Mouse (Mus musculus) adipocyte (in vitro differentiated cells): ENCODE measurements around the gene D16Ertd472e.

Experiments used
- DNase-seq: peaks from one replicate; pipeline ENCODE4 v3.0.0-alpha.2; 2016; ENCODE audit warnings: low spot score

The D16Ertd472e gene

DNA sequence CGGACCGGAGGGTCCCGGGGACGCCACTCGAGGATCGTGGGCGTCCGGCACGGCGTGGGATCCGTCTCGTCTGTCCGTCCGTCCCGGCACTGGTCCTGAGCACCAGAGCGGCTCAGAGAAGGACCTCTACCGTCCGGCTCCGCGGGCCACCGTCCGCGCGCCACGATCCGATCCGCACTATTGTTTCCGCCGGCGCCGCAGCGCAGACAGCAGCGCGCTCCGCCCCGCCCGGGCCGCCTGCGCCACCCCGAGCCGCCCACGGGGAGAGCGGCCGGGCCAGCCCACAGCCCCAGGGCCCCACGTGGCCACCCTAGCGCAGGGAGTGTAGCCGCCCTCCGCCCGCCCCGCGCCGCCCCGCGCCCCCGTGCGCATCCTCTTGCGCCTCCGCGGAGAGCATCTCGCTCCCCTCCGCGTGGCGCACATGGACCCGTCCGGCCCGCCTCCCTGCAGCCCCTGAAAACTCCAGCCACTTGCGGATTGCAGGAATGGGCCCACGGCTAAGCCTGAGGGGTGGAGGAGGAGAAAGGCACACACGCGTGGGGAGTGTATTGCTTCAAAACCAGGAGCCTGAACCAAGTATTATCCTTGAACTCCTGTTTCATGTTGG, at the start of gene D16Ertd472e:
D16Ertd472e (minus strand) TSS at position 231 of the 607 bp plus-strand sequence.
- peak; percentile 81 for DNase-seq

DNA sequence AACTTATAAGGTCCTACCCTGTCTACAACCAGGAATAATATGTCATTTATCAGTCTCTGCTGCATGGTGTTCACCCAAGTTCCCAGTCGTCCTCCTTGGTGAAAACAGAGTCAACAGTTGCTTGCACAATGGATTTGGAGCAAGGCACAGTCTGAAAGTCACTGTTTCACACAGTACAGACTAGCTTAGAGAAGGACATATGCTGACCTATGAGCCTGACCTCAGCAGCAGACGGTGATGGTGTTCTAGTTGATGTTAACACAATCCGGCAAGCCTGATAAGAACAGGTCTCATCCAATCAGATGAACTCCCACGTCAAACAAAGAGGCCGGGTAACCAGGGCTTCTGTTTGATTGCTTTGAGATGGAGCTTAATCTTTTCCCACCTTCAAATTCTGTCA, 46.2 kb upstream of the D16Ertd472e start:
- DNase-seq = no peak

DNA sequence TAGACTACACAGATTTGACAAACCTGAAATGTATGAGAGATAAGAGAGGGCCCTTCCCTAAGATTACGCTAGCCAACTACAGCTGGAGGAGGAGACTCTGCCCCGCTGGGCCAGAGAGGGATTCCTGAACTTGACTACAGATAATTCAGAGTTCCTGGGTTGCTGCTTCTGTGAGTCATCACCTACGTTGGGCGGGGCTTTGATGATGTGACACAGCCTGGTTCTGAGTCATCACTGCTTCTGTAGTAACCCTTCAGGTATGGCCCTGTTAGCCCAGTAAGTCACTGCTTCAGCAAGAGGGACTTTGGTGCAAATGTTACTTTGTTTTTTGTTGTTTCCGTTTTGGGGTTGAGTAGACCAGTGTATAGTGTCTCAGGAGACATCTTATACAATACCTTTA, 42.9 kb upstream of the D16Ertd472e start:
- DNase-seq = no peak

DNA sequence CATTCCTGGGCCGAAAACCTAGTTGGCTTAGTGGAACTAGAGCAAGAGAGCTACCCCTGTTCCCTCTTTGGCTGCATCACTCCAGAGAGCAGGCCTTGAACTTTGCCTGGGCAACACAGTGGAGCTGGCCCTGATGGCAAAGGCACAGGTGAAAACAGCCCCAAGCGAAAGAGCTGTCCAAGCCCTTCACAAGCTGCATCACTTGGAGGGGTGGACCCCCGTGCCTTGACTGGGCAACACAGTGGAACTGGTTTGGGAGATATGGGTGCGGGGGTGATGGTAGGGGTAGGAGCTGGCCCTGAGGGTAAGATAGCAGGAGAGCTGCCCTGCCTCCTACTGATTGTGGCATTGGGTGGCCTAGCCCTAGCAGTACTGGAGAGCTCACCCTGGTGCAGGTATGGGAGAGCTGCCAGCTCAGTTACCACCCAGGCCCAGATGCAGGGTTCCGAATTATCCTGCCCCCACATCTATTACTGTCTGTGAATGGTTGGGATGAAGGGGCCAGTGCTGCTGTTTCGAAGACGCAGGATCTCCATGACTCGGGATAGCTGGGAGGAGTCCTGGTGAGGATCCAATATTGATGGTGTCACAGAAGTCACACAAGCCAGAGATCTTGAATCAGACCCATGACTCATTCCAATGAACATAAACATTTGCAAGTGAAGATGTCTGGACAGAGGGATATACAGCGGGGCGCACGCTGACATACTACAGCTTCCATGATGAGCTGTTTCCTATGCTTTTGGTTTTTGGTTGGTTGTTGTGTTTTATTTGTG, 41.4 kb upstream of the D16Ertd472e start:
- no peak for DNase-seq

DNA sequence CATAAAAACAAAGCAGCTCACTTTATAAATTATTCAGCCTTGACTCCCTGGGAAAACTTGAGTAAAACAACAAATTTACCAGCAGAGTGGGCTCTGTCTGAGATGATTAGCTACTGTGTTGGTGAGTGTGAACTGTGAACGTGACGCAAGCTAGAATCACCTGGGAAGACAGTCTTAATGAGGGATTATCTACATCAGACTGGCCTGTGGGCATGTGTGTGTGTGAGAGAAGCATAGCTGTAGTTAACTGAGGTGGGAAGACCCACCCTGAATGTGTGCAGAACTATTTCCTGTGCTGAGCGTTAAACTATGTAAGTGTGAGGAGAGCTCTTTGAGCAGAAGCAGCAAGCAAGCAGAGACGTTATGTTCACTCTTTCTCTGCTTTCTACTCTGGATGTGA, 29.7 kb upstream of the D16Ertd472e start:
- DNase-seq = no peak

DNA sequence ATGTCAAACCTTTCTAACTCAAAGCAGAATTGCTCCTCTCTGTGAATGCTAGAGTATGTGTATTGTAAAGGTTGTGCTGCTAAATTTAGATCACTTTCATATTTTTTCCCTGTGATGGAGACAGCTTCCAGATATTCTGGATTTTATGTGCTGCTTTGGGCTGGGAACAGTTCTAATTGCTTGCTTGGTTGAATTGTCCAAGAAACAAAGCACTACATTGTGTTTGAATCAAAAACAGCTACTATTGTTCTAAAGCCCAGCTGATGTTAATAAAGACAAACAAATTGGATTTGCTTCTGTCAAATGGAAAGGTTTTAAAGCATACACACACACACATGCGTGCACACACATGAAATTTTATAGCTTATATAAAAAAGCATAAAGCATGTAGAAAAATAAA, 22.4 kb upstream of the D16Ertd472e start:
- DNase-seq = no peak

DNA sequence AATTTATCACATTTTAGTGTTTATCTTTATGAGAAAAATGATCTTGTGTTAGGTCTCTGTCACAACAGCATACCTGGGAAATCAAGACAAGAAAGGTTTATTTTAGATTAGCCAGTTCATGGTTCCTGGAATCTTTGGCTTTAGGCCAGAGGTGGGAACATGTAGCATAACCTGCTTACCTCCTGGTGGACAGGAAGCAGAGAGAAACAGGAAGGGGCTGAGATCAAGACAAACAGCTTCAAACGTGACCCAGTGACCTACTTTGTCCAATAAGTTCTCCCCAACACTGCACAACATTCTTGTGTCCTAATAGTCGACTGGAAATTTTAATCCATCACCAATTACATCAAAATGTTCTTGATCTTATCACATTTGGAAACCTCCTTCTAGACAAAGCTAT, 19.9 kb upstream of the D16Ertd472e start:
- no peak for DNase-seq

DNA sequence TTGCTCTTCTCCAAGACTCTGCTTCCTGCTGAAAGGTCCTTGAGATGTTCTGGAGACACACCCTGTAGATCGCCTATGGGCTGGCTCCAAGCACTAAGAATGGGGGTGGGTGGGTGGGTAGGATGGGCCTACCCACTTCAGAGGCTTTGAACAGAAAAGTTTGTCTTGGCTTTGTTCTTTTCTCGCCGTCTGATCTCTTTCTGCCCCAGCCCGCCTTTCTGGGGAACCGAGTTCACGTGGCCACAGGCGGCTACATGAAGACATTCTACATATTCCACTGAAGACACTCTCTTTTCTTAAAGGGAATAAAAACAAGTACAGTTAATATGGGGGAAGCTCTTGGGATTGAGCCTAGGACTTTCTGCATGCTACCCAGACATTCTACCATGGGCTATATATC, 19.3 kb upstream of the D16Ertd472e start:
- no peak for DNase-seq

DNA sequence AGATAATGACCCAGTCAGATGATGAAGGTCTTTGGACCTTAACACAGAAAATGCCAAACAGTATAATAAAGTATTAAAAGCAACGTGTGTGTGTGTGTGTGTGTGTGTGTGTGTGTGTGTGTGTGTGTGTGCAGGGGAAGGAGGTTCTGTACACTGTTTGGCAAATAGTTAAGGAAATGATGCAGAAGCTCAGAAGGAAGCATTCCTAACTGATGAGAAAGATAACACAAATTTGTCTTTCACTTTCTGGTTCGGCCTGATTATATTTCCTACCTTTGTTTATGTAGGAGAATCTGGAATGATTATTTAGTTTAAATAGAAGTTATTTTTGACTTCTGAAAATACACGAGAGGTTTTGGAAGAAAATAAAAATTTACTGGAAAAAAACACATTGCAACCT, 17.6 kb upstream of the D16Ertd472e start:
- DNase-seq = no peak

DNA sequence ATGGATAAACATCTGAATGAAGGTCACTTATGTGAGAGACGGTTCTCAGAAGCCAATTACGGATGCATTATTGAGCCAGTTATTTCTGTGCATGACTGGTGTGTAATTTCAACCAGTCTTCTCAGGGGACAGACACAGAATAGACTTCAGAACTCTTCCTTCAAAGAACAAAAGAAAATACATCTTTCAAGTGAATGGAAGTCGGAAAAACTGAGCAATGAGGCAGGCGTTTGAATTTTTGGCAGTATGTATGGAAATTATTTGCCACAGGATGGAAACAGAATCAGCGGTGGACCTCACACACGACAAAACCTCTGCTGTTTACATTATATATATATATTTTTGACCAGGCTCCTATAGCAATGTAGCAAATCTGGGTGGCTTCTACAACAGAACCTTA, 14.6 kb upstream of the D16Ertd472e start:
- no peak for DNase-seq

DNA sequence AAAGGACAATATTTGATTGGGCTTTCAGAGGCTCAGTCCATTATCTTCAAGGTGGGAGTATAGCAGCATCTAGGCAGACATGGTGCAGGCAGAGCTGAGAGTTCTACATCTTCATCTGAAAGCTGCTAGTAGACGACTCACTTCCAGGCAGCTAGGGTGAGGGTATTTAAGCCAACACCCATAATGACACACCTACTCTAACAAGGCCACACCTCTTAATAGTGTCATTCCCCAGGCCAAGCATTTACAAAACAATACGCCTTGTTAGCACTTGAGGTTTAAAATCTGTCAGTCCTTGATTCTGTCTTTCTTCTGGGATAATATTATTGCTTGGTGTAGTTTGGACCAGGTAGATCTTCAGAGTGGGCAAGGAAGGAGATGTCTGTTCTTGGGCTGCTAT, 12.3 kb upstream of the D16Ertd472e start:
- no peak for DNase-seq

DNA sequence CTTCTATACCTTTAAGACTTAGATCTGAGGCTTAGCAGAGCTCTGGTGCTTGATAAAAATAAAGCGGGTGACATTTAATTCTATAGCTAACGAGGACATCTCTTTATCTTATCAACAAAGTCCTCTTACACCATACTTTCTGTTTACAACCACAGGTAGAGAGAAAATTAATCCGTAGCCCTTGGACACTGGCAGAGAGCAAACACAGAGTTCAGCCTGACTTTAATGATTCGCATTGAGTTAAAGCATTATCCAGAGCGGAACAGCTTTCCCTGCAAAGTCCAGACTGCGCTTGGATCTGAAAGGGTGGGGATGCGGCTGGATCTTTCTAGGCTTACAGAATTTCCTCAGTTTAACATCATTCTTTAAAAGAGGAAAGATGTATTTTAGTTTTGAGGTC, 10.1 kb upstream of the D16Ertd472e start:
- DNase-seq = no peak

DNA sequence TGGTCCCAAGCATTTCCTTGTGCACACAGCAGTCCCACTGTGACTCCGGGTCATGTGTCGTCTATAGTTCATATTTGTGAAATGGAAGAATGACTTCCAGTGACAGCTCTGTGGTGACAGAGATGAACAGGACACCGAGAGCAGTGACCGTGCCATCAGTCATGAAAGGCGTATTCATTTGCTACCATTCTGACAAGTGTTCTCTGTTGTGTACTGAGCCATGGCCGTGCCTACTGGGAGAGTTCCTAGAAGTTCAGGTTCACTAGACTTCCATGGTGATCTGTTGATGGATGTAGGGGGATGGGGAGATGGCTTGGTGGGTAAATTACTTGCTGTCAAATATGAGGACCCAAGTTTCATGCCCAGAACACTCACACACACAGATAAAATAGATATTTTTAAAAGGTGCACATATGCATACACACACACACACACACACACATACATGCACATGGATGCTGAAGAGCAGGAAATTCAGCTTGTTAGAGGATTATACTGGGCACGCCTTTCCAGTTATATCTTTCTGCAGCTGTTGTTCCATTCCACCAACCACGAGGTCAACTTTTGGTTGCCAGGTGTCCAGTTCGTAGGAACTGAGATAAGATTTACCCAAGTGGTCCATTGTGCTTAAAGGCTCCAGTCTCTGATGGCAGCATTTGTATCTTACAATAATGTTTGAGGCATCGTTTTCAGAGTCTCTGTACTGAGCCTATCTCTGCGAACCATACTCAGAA, 9.3 kb upstream of the D16Ertd472e start:
- no peak for DNase-seq

DNA sequence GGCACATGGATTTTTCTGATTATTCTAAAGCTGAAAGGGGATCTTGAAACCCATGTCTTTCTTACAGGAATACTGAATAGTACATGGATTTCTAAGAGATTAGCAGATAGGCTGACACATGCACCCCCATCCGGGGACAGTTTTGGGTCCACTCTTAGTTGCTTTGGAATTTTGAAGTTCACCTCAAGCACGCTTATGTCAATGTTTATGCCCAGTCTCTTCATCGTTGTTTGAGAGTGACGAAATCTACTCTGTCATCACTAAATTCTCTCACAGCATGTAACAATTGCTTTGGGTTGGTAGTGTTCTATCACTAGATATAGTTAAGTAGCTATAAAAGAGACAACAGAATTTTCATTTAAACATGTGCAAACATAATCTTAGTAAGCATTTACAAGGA, 8.7 kb upstream of the D16Ertd472e start:
- DNase-seq = no peak

DNA sequence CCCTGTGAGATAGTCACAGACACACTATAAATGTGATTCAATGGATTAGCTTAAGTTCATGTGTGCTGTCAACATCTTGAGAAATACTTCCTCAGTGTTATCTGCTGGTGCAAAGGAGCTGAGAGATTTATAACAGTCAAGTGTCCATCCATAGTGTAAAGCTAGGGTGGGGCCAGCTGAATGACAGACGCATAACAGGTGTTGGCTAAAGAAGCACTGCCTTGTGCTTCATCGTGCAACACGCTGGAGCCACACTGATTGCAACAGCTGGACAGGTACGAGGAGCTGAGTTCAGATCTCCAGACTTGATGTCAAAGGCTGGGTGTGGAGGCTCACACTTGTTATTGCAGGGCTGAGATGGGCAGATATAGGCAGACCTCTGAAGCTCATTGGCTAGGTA, 7.5 kb upstream of the D16Ertd472e start:
- DNase-seq = no peak

DNA sequence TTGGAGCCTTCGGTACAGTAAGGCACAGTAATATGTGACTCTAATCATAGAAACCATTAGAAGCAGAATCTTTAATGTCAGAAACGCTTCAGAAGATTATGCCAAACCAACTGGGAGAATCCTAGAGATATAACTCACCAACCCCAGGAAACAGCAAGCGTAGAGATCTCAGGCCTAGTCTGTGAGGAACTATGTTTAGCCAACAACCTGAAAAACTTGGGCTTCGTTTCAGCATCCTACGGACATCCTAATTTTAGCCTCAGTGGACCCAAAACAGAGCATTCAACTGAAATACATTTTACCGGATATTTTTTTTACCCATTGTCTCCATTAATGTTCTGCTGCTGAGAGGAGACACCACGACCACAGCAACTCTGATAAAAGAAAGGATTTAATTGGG, 3.9 kb upstream of the D16Ertd472e start:
- no peak for DNase-seq

DNA sequence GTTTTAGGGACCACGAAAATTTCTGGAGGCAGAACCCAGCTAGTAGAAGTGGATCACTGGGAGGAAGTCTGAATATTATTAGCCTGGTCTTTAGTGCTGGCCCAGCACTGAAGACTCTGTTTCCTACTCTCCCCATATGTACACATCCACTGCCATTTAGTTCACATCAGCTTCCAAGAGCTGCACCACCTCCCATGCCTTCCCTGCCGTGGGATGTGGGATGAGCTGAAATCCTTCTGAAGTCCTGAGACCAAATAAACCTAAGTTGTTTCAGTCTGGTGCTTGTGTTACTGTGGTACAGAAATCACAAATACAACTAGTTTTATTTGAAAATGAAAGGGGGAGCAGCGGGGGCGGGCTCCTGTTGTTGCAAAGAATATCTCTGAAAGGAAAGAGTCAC, 2.9 kb upstream of the D16Ertd472e start:
- no peak for DNase-seq

DNA sequence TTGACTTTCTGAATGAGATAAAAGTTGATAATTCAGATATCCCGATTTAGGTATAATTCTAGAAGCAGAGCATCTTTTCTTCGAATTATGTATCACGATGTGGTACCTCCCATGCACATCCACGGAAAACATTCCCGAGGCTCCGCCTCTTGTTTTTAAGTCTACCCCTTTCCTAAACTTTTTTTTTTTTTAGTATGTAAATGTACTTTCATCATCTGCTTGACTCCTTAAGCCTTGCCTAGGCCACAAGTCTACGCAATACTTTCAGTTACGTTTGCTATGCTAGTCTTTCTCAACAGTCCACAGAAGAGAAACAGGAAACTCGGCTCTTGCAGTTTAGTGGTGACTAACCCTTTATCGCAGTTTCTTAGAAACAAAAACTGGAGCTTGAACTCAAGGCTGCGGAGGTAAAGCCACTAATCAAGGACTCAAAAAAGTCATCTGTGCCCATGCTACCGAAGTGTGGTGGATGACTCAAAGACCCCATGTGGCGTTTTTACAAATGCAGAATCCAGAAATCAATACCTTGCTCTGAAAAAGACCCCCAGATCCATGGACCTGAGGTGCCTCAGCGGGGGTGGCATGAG, 670 bp upstream of the D16Ertd472e start:
- DNase-seq = peak; percentile 74

DNA sequence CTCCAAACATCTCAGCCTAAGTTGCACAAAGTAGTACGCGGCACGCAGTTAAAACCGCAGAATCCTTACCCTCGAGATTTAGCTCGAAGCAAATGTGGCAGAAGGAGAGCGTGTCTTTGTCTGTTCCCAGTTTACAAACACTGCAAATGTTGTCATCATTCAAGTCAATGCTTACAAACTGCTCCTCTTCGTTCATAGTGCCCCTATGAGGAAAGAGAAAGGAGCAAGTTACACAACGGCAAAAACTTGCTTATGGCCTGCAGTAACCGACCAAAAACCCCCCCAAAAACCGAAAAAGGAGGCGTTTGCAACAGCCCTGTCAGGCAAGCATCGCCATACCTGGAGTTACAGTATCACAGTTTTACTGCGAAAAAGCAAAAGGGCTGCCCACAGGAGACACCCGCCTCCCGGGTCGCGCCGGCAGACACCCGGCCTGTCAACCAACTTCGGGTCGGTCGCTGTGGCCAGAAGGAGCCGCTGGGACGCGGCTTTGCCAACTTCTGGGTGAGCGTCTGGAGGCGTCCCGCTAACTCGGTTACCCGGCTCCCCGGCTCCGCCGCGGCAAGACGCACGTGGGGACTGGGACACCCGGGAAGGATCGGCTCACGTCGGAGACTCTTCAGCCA, 543 bp downstream of the D16Ertd472e start:
- peak; percentile 80 for DNase-seq

DNA sequence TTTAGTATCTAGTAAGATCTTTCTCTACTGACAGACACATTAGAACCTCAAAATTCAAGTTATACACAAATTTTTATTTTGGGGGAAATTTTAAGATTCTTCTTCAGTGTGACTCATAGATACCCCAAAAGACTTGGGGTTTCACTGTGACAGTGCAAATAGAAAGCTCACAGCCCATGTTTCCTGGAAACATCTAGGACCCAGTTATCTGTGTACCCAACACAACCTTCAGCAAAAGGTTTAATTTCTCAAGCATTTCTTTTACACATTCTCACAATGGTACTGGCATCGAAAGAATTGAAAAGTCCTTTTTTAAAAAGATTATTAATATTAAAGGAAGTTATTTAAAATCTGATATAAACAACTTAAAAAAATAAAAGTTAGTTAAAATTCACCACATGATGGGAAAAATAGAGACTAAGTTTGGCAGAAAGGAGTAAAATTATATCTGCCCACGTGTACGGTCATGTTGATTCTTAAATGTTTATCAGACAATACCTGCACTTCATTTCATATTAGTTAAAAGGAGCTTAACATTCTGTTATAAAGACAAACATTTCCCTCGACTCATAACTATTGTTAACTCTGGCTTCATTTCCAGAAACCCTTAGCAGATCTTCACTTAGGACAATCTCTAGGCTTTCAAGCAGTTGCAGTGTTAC, 1.2 kb downstream of the D16Ertd472e start:
- no peak for DNase-seq

DNA sequence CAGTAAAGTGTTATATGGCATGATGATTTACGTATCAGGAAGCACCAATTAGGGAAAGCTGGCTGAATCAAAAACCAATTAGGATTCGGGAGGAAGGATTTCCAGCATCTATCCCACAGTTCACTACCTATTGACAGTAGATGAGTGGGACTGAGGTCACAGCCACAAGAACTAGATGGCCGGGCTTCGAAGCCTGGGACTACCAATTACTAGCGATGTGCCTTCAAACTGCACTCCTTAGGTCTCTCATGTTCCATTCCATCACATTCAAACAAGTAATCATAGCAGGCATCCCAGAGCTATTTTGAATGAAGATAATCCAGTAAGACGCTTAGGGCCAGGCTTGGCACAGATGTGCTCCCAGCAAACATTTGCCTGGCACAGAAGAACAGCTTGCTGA, 2.3 kb downstream of the D16Ertd472e start:
- DNase-seq = no peak

DNA sequence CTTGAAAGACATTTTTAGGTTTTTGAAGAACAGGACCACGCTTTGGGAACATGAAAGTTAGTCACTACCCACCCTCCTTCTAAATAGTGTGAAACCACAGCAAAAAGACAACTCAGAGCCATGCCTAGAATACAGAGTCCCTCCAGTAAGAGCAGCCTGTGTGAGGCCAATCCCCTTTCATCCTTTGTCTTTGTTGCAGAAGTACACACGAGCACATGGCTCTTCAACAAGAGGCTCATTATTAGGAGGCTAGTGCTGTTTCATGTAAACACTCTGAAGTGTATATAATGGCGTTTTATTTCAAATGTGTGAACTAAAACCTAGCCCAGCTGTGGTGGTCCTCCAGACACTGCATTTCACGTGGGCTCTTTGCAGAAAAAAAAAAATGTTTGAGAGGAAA, 3.5 kb downstream of the D16Ertd472e start:
- DNase-seq = no peak
